Mouse (Mus musculus): ENCODE data around the gene Rgmb.

Rgmb gene

GRCm38 (mm10) chr17:15776349-15776748 lies 54.5 kb downstream of the Rgmb start:
- no peak for DNase-seq (ENCODE audit: low read depth, low spot score)

- DNase-seq (ENCODE audit: low read depth, low spot score) = no peak
Measured at GRCm38 (mm10) chr17:15774565-15775215, 56.1 kb downstream of the Rgmb start.

GRCm38 (mm10) chr17:15773956-15774355 lies 56.9 kb downstream of the Rgmb start:
- no peak for DNase-seq (ENCODE audit: low read depth, low spot score)

- DNase-seq (ENCODE audit: low read depth, low spot score) = no peak
Measured at GRCm38 (mm10) chr17:15769081-15769724, 61.6 kb downstream of the Rgmb start.

- no peak for DNase-seq (ENCODE audit: low read depth, low spot score)
Measured at GRCm38 (mm10) chr17:15761191-15761590, 69.6 kb downstream of the Rgmb start.

Data from c-Kit-negative CD71-positive TER-119-positive erythroid progenitor cells, embryonic 14.5 days (primary cell).